Mouse (Mus musculus): ENCODE results near the gene Ccdc81. TPM values are rescaled to one million over a fixed set of nuclear protein-coding genes. Genes with fewer than 3 reads are reported as not detected.

The Ccdc81 gene
- polyA plus RNA-seq, 1 experiment from 2014 or later = not detected

GRCm38 (mm10) chr7:89852158-89853095 lies 51.0 kb downstream of the Ccdc81 start:
- Histone ChIP-seq H3K4me3 (ENCODE audit: low read depth, low read length) (no peak overlapping the region), H3K27ac (ENCODE audit: low read length) (no peak overlapping the region), H3K4me2 (replicated peaks; ENCODE audit: low read depth, low read length) (no peak overlapping the region), H3K9ac (replicated peaks; ENCODE audit: low read depth, low read length) (no peak overlapping the region), H3K27me3 (ENCODE audit: control insufficient read depth, insufficient read depth, low read length) (no peaks in the 10 kb centered on the region), H3K36me3 (ENCODE audit: control insufficient read depth, insufficient read depth, low read length) (no peaks in the 10 kb centered on the region), H3K4me1 (ENCODE audit: control insufficient read depth, insufficient read depth, low read length) (no peaks in the 10 kb centered on the region), H3K9me3 (ENCODE audit: control insufficient read depth, low read depth, low read length) (no peaks in the 10 kb centered on the region)
- ATAC-seq (ENCODE audit: insufficient number of reproducible peaks, insufficient read depth, low FRiP score, low read depth) = no peak
- 44% methylated on average over 10 of the region's 10 CpGs for WGBS

- no peak overlapping the region for H3K9ac ChIP-seq (replicated peaks; ENCODE audit: low read depth, low read length)
- 61% methylated on average over 3 of the region's 3 CpGs for WGBS
- ATAC-seq (ENCODE audit: insufficient number of reproducible peaks, insufficient read depth, low FRiP score, low read depth) = no peak
Observed at GRCm38 (mm10) chr7:89850510-89850909, 52.9 kb downstream of the Ccdc81 start.

GRCm38 (mm10) chr7:89845669-89846068 lies 57.8 kb downstream of the Ccdc81 start:
- H3K9ac ChIP-seq (replicated peaks; ENCODE audit: low read depth, low read length) = no peak overlapping the region
- no peak overlapping the region for H3K4me2 ChIP-seq (replicated peaks; ENCODE audit: low read depth, low read length)
- H3K36me3 ChIP-seq (ENCODE audit: control insufficient read depth, insufficient read depth, low read length) = no peaks in the 10 kb centered on the region
- no peaks in the 10 kb centered on the region for H3K27me3 ChIP-seq (ENCODE audit: control insufficient read depth, insufficient read depth, low read length)
- H3K4me1 ChIP-seq (ENCODE audit: control insufficient read depth, insufficient read depth, low read length) = no peaks in the 10 kb centered on the region
- no peak overlapping the region for H3K4me3 ChIP-seq (ENCODE audit: low read depth, low read length)
- H3K9me3 ChIP-seq (ENCODE audit: control insufficient read depth, low read depth, low read length) = no peaks in the 10 kb centered on the region
- no peak for ATAC-seq (ENCODE audit: insufficient number of reproducible peaks, insufficient read depth, low FRiP score, low read depth)
- WGBS = 73% methylated on average over 4 of the region's 4 CpGs
- H3K27ac ChIP-seq (ENCODE audit: low read length) = no peak overlapping the region

More at GRCm38 (mm10) chr7:89850510-89850909, 52.9 kb downstream of the Ccdc81 start:
- no peaks in the 10 kb centered on the region for H3K36me3 ChIP-seq (ENCODE audit: control insufficient read depth, insufficient read depth, low read length)
- H3K4me2 ChIP-seq (replicated peaks; ENCODE audit: low read depth, low read length) = no peak overlapping the region
- no peak overlapping the region for H3K4me3 ChIP-seq (ENCODE audit: low read depth, low read length)
- no peak overlapping the region for H3K27ac ChIP-seq (ENCODE audit: low read length)
- no peaks in the 10 kb centered on the region for H3K27me3 ChIP-seq (ENCODE audit: control insufficient read depth, insufficient read depth, low read length)
- H3K9me3 ChIP-seq (ENCODE audit: control insufficient read depth, low read depth, low read length) = no peaks in the 10 kb centered on the region
- no peaks in the 10 kb centered on the region for H3K4me1 ChIP-seq (ENCODE audit: control insufficient read depth, insufficient read depth, low read length)

GRCm38 (mm10) chr7:89843533-89843932 lies 59.9 kb downstream of the Ccdc81 start:
- H3K4me2 ChIP-seq (replicated peaks; ENCODE audit: low read depth, low read length) = no peak overlapping the region
- H3K9ac ChIP-seq (replicated peaks; ENCODE audit: low read depth, low read length) = no peak overlapping the region
- H3K9me3 ChIP-seq (ENCODE audit: control insufficient read depth, low read depth, low read length) = no peaks in the 10 kb centered on the region
- H3K4me1 ChIP-seq (ENCODE audit: control insufficient read depth, insufficient read depth, low read length) = no peaks in the 10 kb centered on the region
- ATAC-seq (ENCODE audit: insufficient number of reproducible peaks, insufficient read depth, low FRiP score, low read depth) = no peak
- 28% methylated on average over 6 of the region's 6 CpGs for WGBS
- H3K27me3 ChIP-seq (ENCODE audit: control insufficient read depth, insufficient read depth, low read length) = no peaks in the 10 kb centered on the region
- no peak overlapping the region for H3K27ac ChIP-seq (ENCODE audit: low read length)
- no peaks in the 10 kb centered on the region for H3K36me3 ChIP-seq (ENCODE audit: control insufficient read depth, insufficient read depth, low read length)
- H3K4me3 ChIP-seq (ENCODE audit: low read depth, low read length) = no peak overlapping the region

GRCm38 (mm10) chr7:89843121-89843520 lies 60.3 kb downstream of the Ccdc81 start:
- Histone ChIP-seq H3K4me2 (replicated peaks; ENCODE audit: low read depth, low read length) (no peak overlapping the region), H3K27me3 (ENCODE audit: control insufficient read depth, insufficient read depth, low read length) (no peaks in the 10 kb centered on the region), H3K9ac (replicated peaks; ENCODE audit: low read depth, low read length) (no peak overlapping the region), H3K9me3 (ENCODE audit: control insufficient read depth, low read depth, low read length) (no peaks in the 10 kb centered on the region), H3K4me3 (ENCODE audit: low read depth, low read length) (no peak overlapping the region), H3K36me3 (ENCODE audit: control insufficient read depth, insufficient read depth, low read length) (no peaks in the 10 kb centered on the region), H3K27ac (ENCODE audit: low read length) (no peak overlapping the region), H3K4me1 (ENCODE audit: control insufficient read depth, insufficient read depth, low read length) (no peaks in the 10 kb centered on the region)
- WGBS = 69% methylated on average over 6 of the region's 6 CpGs
- no peak for ATAC-seq (ENCODE audit: insufficient number of reproducible peaks, insufficient read depth, low FRiP score, low read depth)

- Histone ChIP-seq H3K27me3 (ENCODE audit: control insufficient read depth, insufficient read depth, low read length) (no peaks in the 10 kb centered on the region), H3K27ac (ENCODE audit: low read length) (no peak overlapping the region), H3K4me3 (ENCODE audit: low read depth, low read length) (no peak overlapping the region), H3K36me3 (ENCODE audit: control insufficient read depth, insufficient read depth, low read length) (no peaks in the 10 kb centered on the region), H3K9ac (replicated peaks; ENCODE audit: low read depth, low read length) (no peak overlapping the region), H3K9me3 (ENCODE audit: control insufficient read depth, low read depth, low read length) (no peaks in the 10 kb centered on the region), H3K4me2 (replicated peaks; ENCODE audit: low read depth, low read length) (no peak overlapping the region), H3K4me1 (ENCODE audit: control insufficient read depth, insufficient read depth, low read length) (no peaks in the 10 kb centered on the region)
- ATAC-seq (ENCODE audit: insufficient number of reproducible peaks, insufficient read depth, low FRiP score, low read depth) = no peak
- 87% methylated on average over 5 of the region's 5 CpGs for WGBS
Observed at GRCm38 (mm10) chr7:89842404-89842715, 61.1 kb downstream of the Ccdc81 start.

- Histone ChIP-seq H3K36me3 (ENCODE audit: control insufficient read depth, insufficient read depth, low read length) (no peaks in the 10 kb centered on the region), H3K27me3 (ENCODE audit: control insufficient read depth, insufficient read depth, low read length) (no peaks in the 10 kb centered on the region), H3K9ac (replicated peaks; ENCODE audit: low read depth, low read length) (no peak overlapping the region), H3K4me2 (replicated peaks; ENCODE audit: low read depth, low read length) (no peak overlapping the region), H3K9me3 (ENCODE audit: control insufficient read depth, low read depth, low read length) (no peaks in the 10 kb centered on the region), H3K4me1 (ENCODE audit: control insufficient read depth, insufficient read depth, low read length) (no peaks in the 10 kb centered on the region), H3K4me3 (ENCODE audit: low read depth, low read length) (no peak overlapping the region), H3K27ac (ENCODE audit: low read length) (no peak overlapping the region)
- WGBS = 32% methylated on average over 15 of the region's 15 CpGs
- ATAC-seq (ENCODE audit: insufficient number of reproducible peaks, insufficient read depth, low FRiP score, low read depth) = peak; percentile 57; the same call in 1 of the 2 replicates
Observed at GRCm38 (mm10) chr7:89841670-89842403, 61.6 kb downstream of the Ccdc81 start.

GRCm38 (mm10) chr7:89839721-89840120 lies 63.7 kb downstream of the Ccdc81 start:
- Histone ChIP-seq H3K36me3 (ENCODE audit: control insufficient read depth, insufficient read depth, low read length) (no peaks in the 10 kb centered on the region), H3K27me3 (ENCODE audit: control insufficient read depth, insufficient read depth, low read length) (no peaks in the 10 kb centered on the region), H3K4me1 (ENCODE audit: control insufficient read depth, insufficient read depth, low read length) (no peaks in the 10 kb centered on the region), H3K27ac (ENCODE audit: low read length) (no peak overlapping the region), H3K9ac (replicated peaks; ENCODE audit: low read depth, low read length) (no peak overlapping the region), H3K4me3 (ENCODE audit: low read depth, low read length) (no peak overlapping the region), H3K4me2 (replicated peaks; ENCODE audit: low read depth, low read length) (no peak overlapping the region), H3K9me3 (ENCODE audit: control insufficient read depth, low read depth, low read length) (no peaks in the 10 kb centered on the region)
- no peak for ATAC-seq (ENCODE audit: insufficient number of reproducible peaks, insufficient read depth, low FRiP score, low read depth)
- WGBS = 69% methylated on average over 8 of the region's 8 CpGs
